Mouse (Mus musculus): Measurements from ENCODE around the gene Suox. TPM values are rescaled to one million over a fixed set of nuclear protein-coding genes. Genes with fewer than 3 reads are reported as not detected.
"Not testable (repeated sequence)": the region's sequence is repeated elsewhere in the genome, so short reads cannot be mapped to it uniquely, and the experiment has no call there.

Gene Suox
- polyA plus RNA-seq, 1 experiment, result 10.4 TPM

DNA sequence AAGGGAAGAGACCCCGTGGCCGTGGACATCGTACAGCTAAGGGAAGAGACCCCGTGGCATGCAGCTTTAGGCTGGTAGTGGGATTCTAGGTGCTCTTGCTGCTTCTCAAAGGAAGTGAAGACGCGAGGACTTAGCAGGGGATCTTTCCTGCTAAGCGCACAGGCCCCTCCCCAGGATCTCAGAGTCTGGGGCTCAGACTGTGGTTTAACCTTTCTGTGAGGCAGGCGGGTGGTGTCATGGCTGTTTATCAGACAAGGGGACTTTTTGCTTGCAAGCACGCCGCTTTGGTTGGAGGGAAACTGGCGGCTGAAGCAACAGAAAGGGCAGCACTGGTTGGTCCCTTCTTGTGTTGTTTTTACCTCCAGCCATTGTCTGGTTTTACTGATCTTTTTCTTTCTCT is 36.9 kb downstream of the Suox start:
- H3K4me3 ChIP-seq (ENCODE audit: low read depth, low read length), result peak overlapping the region; percentile 28; the same call in 1 of the 2 replicates
- no peak overlapping the region for H3K27ac ChIP-seq (ENCODE audit: insufficient read depth, low read depth, low read length)
- no peaks in the 10 kb centered on the region for H3K4me1 ChIP-seq (ENCODE audit: control insufficient read depth, insufficient read depth, insufficient read length, low read length)
- WGBS, result 47% methylated on average over 11 of the region's 11 CpGs
- no peak for TF ChIP-seq POLR2A (IDR thresholded peaks at IDR 0.05; ENCODE audit: low read depth, low read length)
- no peak for TF ChIP-seq CTCF (IDR thresholded peaks at IDR 0.05; ENCODE audit: extremely low read depth, insufficient read length, insufficient replicate concordance, low read depth, low read length)
- H3K27me3 ChIP-seq (ENCODE audit: control insufficient read depth, insufficient read depth, low read length), result no peaks in the 10 kb centered on the region
- H3K36me3 ChIP-seq (ENCODE audit: control insufficient read depth, insufficient read depth, low read length), result no peaks in the 10 kb centered on the region

DNA sequence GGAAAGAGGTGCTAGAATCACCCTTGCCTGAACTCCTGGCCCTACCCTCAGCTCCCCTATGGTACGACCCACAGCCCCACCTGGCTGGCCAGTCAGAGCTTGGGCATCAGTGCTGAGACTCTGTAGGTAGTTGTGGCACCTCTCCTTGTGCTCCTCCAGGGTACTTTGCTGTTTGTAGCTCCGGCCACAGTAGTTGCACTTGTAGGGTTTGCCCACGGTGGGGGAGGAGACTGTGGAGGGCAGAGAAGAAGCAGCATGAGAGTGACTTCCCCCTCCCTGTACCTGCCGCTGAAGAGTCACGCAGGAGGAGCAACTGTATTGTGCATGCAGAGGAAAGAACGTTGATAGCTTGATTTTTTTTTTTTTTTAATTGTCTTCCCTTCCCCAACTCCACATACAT is 37.3 kb downstream of the Suox start:
- TF ChIP-seq POLR2A (IDR thresholded peaks at IDR 0.05; ENCODE audit: low read depth, low read length) (no peak), CTCF (IDR thresholded peaks at IDR 0.05; ENCODE audit: extremely low read depth, insufficient read length, insufficient replicate concordance, low read depth, low read length) (no peak)
- no peaks in the 10 kb centered on the region for H3K27me3 ChIP-seq (ENCODE audit: control insufficient read depth, insufficient read depth, low read length)
- H3K36me3 ChIP-seq (ENCODE audit: control insufficient read depth, insufficient read depth, low read length), result no peaks in the 10 kb centered on the region
- H3K4me3 ChIP-seq (ENCODE audit: low read depth, low read length), result peak overlapping the region; percentile 28; the same call in 1 of the 2 replicates
- 52% methylated on average over 6 of the region's 6 CpGs for WGBS
- H3K4me1 ChIP-seq (ENCODE audit: control insufficient read depth, insufficient read depth, insufficient read length, low read length), result peaks cover 3% of the 10 kb centered on the region; the same call in 1 of the 2 replicates
- no peak overlapping the region for H3K27ac ChIP-seq (ENCODE audit: insufficient read depth, low read depth, low read length)

DNA sequence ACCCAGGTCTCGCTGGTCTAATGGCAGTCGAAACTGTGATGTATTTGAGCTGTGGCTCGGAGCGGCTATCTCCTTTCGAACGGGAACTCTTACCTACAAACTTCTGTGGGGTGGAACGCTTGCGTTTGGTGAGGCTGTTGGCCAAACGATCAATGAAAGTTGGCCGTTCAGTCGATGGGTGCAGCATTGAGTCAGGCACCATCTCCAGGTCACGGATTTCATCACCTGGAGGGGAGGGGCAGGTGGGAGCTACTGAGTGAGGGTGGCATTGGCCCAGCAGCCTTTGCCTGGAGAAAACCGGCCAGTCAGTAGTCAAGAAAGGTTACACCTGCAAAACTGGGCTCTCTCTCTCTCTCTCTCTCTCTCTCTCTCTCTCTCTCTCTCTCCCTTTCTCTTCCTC is 38.2 kb downstream of the Suox start:
- 91% methylated on average over 13 of the region's 13 CpGs for WGBS
- TF ChIP-seq POLR2A (IDR thresholded peaks at IDR 0.05; ENCODE audit: low read depth, low read length) (no peak), CTCF (IDR thresholded peaks at IDR 0.05; ENCODE audit: extremely low read depth, insufficient read length, insufficient replicate concordance, low read depth, low read length) (no peak)
- H3K27ac ChIP-seq (ENCODE audit: insufficient read depth, low read depth, low read length), result no peak overlapping the region

DNA sequence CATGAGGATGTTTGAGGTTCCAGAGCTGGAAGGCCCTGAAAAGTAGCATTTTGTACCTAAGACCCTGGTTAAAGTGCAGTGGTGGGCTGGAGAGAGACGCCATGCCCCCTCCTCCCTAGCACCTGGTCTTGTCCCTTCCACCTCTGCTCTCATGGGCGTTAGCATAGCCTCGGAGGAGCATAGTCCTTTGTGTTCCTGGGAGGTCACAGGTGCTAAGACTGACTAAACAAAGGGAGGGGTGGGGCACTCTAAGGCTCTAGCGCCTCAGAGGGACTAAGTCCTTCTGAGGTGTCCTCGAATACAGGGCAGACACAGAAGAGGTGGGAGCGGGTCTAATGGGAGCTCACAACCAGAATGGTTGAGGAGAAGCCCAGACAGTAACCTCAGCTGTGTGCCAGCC is 42.3 kb downstream of the Suox start:
- Histone ChIP-seq H3K27me3 (ENCODE audit: control insufficient read depth, insufficient read depth, low read length) (no peaks in the 10 kb centered on the region), H3K4me3 (ENCODE audit: low read depth, low read length) (no peak overlapping the region), H3K4me1 (ENCODE audit: control insufficient read depth, insufficient read depth, insufficient read length, low read length) (peaks cover 5% of the 10 kb centered on the region; the same call in 1 of the 2 replicates), H3K27ac (ENCODE audit: insufficient read depth, low read depth, low read length) (no peak overlapping the region), H3K36me3 (ENCODE audit: control insufficient read depth, insufficient read depth, low read length) (no peaks in the 10 kb centered on the region)
- WGBS, result 12% methylated on average over 6 of the region's 6 CpGs
- TF ChIP-seq POLR2A (IDR thresholded peaks at IDR 0.05; ENCODE audit: low read depth, low read length) (no peak), CTCF (IDR thresholded peaks at IDR 0.05; ENCODE audit: extremely low read depth, insufficient read length, insufficient replicate concordance, low read depth, low read length) (no peak)

More for the DNA sequence above, 38.2 kb downstream of the Suox start:
- H3K4me1 ChIP-seq (ENCODE audit: control insufficient read depth, insufficient read depth, insufficient read length, low read length), result peaks cover 5% of the 10 kb centered on the region; the same call in 1 of the 2 replicates
- no peak overlapping the region for H3K4me3 ChIP-seq (ENCODE audit: low read depth, low read length)
- H3K27me3 ChIP-seq (ENCODE audit: control insufficient read depth, insufficient read depth, low read length), result no peaks in the 10 kb centered on the region
- no peaks in the 10 kb centered on the region for H3K36me3 ChIP-seq (ENCODE audit: control insufficient read depth, insufficient read depth, low read length)

DNA sequence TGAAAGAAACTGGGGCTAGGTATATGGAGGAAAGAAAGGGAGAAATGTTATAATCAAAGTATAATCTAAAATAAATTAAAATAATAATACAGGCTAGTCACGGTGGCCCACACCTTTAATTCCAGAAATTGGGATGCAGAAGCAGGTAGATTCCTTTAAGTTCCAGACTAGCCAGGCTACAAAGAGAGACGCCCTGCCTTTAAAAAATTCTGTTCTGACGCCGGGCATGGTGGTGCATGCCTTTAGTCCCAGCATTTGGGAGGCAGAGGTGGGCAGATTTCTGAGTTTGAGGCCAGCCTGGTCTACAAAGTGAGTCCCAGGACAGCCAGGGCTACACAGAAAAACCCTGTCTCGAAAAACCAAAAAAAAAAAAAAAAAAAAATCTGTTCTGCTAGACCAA is 43.6 kb downstream of the Suox start:
- H3K27me3 ChIP-seq (ENCODE audit: control insufficient read depth, insufficient read depth, low read length); H3K27ac ChIP-seq (ENCODE audit: insufficient read depth, low read depth, low read length); H3K4me3 ChIP-seq (ENCODE audit: low read depth, low read length); H3K4me1 ChIP-seq (ENCODE audit: control insufficient read depth, insufficient read depth, insufficient read length, low read length); H3K36me3 ChIP-seq (ENCODE audit: control insufficient read depth, insufficient read depth, low read length): not testable (repeated sequence)
- 90% methylated on average over 5 of the region's 5 CpGs for WGBS

DNA sequence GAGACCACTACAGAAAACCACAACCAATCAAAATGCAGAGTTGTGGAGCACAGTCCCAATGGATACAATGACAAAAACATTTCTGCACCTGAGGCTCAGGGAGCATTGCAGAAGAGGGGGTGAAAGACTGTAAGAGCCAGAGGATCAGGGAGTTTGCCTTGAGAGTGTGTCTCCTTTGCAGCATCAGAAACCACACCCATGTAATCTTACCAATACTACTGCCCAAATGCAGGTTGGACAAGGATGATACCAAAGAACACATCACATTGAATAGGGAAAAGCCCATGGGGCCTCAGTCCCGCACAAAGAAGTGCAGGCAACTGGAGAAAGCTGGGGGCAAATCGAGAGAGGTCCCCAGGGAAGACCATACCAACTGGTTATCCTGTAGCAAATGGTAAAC is 44.1 kb downstream of the Suox start:
- H3K36me3 ChIP-seq (ENCODE audit: control insufficient read depth, insufficient read depth, low read length), result peaks cover 1% of the 10 kb centered on the region
- peaks cover 10% of the 10 kb centered on the region; the same call in 1 of the 2 replicates for H3K4me1 ChIP-seq (ENCODE audit: control insufficient read depth, insufficient read depth, insufficient read length, low read length)
- no peak overlapping the region for H3K4me3 ChIP-seq (ENCODE audit: low read depth, low read length)
- TF ChIP-seq POLR2A (IDR thresholded peaks at IDR 0.05; ENCODE audit: low read depth, low read length), result no peak
- no peak for TF ChIP-seq CTCF (IDR thresholded peaks at IDR 0.05; ENCODE audit: extremely low read depth, insufficient read length, insufficient replicate concordance, low read depth, low read length)
- WGBS, result 90% methylated on average over 2 of the region's 2 CpGs
- H3K27me3 ChIP-seq (ENCODE audit: control insufficient read depth, insufficient read depth, low read length), result no peaks in the 10 kb centered on the region
- no peak overlapping the region for H3K27ac ChIP-seq (ENCODE audit: insufficient read depth, low read depth, low read length)

DNA sequence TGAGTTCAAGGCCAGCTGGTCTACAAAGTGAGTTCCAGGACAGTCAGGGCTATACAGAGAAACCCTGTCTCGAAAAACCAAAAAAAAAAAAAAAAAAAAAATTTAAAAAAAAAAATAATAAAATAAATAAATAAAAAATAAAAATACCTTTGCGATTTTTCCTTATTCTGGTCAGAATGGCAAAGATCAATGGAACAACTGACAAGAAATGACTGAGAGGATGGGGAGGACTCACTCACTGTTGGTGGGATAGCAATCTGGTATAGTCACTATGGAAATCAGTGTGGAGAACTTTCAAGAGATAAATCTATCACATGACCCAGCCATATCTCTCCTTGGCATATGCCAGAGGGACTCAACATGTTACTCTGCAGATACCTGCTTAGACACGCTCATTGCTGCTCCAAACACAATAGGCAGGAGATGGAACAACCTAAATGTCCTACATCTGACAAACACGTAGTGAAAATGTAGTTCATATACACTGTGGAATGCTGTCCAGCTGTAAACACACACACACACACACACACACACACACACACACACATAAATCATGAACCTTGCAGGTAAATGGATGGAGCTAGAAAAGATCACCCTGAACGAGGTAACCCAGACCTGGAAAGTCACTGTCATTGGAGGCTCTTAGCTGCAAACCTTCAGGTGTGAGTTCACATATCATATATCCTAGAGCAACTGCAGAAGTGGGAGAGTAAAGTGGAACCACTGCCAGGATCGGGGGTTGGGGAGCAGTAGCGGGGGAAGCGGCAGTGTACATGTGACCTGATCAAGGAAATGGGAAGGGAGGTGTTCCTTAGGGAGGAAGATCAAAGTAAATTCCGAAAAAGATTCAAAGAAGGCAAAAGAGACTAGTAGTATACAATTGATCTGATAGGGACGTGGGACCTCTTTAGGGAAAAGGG is 46.2 kb downstream of the Suox start:
- H3K27me3 ChIP-seq (ENCODE audit: control insufficient read depth, insufficient read depth, low read length), result no peaks in the 10 kb centered on the region
- H3K36me3 ChIP-seq (ENCODE audit: control insufficient read depth, insufficient read depth, low read length), result peaks cover 14% of the 10 kb centered on the region
- 55% methylated on average over 10 of the region's 10 CpGs for WGBS
- no peak overlapping the region for H3K4me3 ChIP-seq (ENCODE audit: low read depth, low read length)
- H3K4me1 ChIP-seq (ENCODE audit: control insufficient read depth, insufficient read depth, insufficient read length, low read length), result peaks cover 12% of the 10 kb centered on the region; the same call in 1 of the 2 replicates
- no peak overlapping the region for H3K27ac ChIP-seq (ENCODE audit: insufficient read depth, low read depth, low read length)
- TF ChIP-seq POLR2A (IDR thresholded peaks at IDR 0.05; ENCODE audit: low read depth, low read length) (no peak), CTCF (IDR thresholded peaks at IDR 0.05; ENCODE audit: extremely low read depth, insufficient read length, insufficient replicate concordance, low read depth, low read length) (no peak)
